Mouse (Mus musculus): ENCODE measurements around the gene Pde4b.

Gene Pde4b

DNA sequence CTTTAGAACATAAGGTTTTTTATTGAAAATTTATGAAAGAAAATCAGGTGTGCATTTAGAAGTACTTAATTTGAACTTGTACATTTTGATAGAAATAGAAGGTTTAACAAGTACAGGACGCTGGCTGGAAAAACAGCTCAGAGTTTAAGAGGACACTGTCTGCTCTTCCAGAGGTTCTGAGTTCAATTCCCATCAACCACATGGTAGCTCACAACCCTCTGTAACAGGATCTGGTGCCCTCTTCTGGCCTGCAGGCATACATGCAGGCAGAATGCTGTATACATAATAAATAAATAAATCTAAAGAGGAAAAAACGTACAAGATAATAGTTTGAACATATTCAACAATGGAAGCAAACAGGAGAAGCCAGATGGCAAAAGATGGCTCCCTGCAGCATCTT lies 420.4 kb downstream of the Pde4b start:
- DNase-seq (ENCODE audit: low spot score in 2 of 2): no peak

GRCm38 (mm10) chr4:102510061-102510460 lies 422.7 kb downstream of the Pde4b start:
- DNase-seq (ENCODE audit: low spot score in 2 of 2): no peak

DNA sequence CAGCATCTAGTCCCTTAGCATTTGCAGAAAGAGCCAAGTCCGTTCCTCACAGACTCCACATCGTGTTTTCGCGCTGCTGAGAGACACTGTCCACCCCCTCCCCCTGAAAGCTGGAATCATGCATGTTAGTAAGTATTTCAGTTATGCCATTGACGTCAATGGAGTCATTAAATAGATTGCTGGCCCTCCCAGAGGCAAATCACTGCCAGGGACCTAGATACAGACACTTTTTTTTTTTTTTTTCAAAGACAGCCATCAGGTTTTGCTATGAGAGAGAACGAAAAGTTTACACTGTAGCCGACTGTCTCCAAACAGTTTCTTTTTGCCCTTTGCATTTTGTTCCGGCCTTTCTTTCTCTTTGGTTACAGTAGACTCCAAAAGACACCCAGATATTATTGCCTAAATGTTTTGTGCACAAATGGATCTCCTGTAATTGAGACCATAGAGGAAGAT lies 423.6 kb downstream of the Pde4b start:
- DNase-seq (ENCODE audit: low spot score in 2 of 2): peak in 1 of 2 experiments; percentile 71

DNA sequence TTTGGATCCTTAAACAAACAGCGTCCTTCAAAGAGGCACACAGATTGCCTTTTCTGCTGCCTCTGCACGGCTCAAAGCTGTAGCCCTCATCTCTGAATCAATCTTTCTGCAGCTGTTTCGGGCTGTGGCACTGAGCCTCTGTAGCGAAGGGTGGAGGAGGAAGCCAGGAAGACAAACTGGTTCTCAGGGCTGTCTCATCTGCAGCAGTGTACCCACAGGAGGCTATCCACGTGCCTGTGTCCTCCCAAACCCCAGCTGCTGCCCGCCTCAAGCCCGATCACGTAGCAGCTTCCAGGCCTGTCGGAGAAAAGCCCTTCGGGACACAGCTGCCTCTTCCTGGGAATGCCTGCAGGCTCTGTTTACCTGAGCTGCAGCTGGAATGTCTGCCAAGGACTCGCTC lies 424.2 kb downstream of the Pde4b start:
- peak; percentile 35 to 43 for DNase-seq (ENCODE audit: low spot score in 2 of 2)

- DNase-seq (ENCODE audit: low spot score in 2 of 2): peak in 1 of 2 experiments; percentile 38
These were observed 425.6 kb downstream of the Pde4b start for GRCm38 (mm10) chr4:102512940-102513339.

- DNase-seq (ENCODE audit: low spot score in 2 of 2): no peak
These were observed 426.2 kb downstream of the Pde4b start for GRCm38 (mm10) chr4:102513514-102513913.

GRCm38 (mm10) chr4:102514972-102515835 lies 427.9 kb downstream of the Pde4b start:
- DNase-seq (ENCODE audit: low spot score in 2 of 2): no peak

DNA sequence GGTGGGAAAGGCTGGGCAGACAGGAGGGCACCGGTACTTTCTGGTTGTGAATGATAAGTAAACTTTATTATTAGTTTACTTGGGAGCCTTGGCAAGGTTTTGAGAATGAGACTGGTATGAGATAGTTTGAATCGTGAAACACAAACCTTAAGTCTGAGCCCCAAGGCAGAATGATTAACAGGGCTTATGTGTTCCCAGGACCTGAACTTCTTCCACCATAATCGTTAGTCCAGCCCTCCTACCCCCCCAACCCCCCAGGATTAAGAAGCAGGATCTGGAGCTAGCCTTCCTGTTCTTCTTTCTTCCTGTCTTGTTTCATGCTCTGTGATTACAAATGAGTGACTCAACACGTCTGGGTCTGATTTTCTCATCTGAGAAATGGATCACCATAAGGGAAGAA lies 429.1 kb downstream of the Pde4b start:
- no peak for DNase-seq (ENCODE audit: low spot score in 2 of 2)

- peak in 1 of 2 experiments; percentile 51 for DNase-seq (ENCODE audit: low spot score in 2 of 2)
These were observed 429.8 kb downstream of the Pde4b start for GRCm38 (mm10) chr4:102516982-102517630.

- no peak for DNase-seq (ENCODE audit: low spot score in 2 of 2)
These were observed 430.3 kb downstream of the Pde4b start for GRCm38 (mm10) chr4:102517653-102518052.

DNA sequence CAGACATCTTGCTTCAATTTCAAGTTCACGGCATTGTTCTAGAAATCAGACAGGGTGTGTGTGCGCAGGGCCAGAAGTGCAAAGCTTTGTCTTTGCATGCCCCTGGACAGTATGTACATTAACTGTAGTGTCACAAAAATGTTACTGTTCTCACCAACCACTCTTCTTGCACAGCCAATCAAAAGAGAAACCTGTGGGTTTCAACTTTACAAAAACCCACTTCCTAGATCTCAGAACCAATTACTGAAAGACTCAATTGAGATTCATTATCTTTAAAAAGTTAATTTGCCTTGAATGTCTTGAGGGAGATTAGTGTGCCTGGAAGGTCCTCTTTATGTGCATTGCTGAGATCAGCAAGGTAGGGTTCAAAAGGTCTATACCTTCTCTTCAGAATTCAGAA lies 431.0 kb downstream of the Pde4b start:
- no peak for DNase-seq (ENCODE audit: low spot score in 2 of 2)

DNA sequence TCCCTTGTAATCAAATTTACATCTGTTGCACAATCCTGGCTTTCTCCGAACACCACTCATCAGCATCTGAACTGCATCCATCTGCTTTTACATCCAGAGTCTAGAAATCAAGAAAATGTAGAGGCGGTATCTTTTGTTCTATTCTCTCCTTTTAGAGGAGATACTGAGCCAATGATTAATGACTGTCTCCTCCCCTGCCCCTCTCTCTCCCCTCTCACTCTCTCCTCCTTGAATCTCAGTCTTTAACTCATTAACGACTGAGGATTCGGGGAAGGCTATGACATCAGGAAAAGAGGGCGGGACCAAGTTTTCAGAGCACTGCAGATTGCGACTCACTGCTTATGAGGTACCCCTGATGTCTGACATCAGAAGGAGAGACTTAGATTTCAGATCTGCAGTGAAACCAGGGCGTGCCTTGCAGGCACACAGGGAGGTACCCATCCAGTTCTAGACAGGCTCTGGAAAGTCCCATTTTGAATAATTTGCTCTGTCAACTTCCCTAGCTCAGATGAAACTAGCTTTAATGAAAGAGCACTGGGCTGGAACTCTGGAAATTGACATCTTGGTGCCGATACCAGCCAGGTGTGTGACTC lies 433.4 kb downstream of the Pde4b start:
- DNase-seq (ENCODE audit: low spot score in 2 of 2): no peak

DNA sequence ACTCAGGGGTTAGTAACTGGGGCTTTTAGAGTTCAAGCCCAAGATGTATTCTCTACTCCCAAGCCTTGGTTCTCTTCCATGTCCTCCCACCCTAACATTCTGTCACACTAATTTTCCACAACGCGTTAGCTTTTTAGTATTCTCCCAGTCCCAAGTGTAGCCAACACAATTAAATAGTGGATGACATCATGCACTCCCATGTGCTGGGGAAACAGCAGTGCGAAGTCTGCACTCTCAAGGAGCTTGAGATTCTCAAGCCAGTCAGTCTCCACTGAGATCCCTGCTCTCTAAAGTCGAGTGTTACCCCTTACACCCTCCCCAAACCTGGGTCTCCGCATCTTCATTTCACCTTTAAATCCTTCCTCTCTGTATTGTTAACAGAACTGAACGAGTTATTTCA lies 434.1 kb downstream of the Pde4b start:
- no peak for DNase-seq (ENCODE audit: low spot score in 2 of 2)

DNA sequence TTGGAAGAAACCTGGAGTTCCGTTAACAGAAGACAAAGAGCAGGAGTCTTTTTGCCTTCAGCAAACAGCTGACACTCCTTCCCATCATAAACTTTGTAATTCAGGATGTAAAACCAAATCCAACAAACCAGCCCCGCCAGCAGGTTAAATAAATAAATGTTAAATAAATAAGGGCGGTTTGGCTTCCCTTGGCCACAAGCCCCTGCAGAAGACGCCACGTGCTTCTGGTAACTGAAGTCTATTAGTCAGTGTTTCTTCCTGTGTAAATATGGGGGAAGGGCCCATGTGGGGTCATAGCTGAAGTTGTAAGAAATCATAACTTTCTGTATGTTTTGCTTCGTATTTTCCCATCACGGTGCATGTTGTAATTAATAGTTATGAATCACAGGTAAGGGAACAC lies 440.0 kb downstream of the Pde4b start:
- DNase-seq (ENCODE audit: low spot score in 2 of 2): no peak

DNA sequence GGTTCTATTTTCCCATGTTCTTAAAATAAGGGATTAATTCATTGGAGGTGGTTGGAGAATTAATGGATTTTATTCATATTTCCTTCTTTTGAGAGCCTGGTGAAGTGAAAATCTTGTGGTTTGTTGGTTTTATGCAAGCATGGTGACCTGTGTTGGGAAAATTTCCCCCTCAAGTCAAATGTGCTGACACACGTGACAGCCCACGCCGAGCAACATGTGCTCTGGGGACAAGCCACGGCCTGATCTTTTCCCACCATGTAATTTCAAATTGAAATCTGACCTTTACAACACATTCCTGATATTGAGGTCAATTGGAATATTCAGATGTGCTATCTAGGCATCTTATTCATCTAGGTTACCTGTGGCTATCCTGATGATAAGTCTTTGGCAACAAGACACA lies 443.5 kb downstream of the Pde4b start:
- no peak for DNase-seq (ENCODE audit: low spot score in 2 of 2)

DNA sequence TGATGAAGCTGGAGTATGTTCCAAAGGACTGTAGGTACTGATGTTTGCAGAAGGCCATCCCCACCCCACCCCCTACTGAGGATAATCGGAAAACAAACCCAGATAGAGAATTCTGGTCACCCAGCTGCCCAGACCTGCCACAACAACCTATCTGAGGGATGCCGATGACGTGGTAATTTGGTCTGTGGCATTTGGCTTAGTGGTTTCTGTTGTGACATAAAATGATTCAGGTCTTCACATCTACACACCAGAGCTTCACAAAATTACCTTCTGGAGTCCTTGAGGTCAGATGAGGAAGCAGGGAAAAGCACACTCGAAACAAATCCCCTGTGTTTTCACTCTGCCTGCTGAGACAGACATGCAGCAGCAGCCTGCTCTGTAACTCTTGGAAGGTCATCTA lies 444.4 kb downstream of the Pde4b start:
- DNase-seq (ENCODE audit: low spot score in 2 of 2): no peak

GRCm38 (mm10) chr4:102533183-102534048 lies 446.1 kb downstream of the Pde4b start:
- DNase-seq (ENCODE audit: low spot score in 2 of 2): peak; percentile 64 to 69

- DNase-seq (ENCODE audit: low spot score in 2 of 2): no peak
These were observed 446.8 kb downstream of the Pde4b start for GRCm38 (mm10) chr4:102534049-102534730.

DNA sequence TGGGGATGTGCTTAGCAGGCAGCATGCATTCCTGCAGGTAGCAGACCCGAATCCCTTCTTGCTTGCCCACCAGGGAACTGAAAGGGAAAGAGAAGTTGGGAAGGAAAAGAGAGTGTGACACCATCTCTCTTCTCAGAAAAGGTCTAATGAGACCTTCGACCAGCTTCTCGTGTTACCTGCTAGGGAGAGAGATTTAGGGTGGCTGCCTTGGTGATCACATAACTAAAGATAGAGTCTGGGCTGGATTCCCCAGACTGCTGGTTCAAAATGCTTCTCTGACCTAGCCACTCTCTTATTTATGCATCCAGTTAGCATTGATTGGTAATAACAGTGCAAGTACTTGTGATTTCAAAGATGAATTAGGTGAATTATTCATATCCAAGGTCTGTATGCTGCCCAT lies 448.5 kb downstream of the Pde4b start:
- no peak for DNase-seq (ENCODE audit: low spot score in 2 of 2)

- no peak for DNase-seq (ENCODE audit: low spot score in 2 of 2)
These were observed 450.9 kb downstream of the Pde4b start for GRCm38 (mm10) chr4:102538266-102538665.

- no peak for DNase-seq (ENCODE audit: low spot score in 2 of 2)
These were observed 451.4 kb downstream of the Pde4b start for GRCm38 (mm10) chr4:102538793-102539192.
